Mouse (Mus musculus): Measurements from ENCODE around the gene Lyrm7. TPM values are rescaled to one million over a fixed set of nuclear protein-coding genes. Genes with fewer than 3 reads are reported as not detected.

Lyrm7 gene
- polyA plus RNA-seq, 1 experiment = 2.9 TPM

- Histone ChIP-seq H3K27ac (ENCODE audit: control insufficient read depth, insufficient read depth, low read length) (no peak overlapping the region), H3K36me3 (ENCODE audit: control insufficient read depth, insufficient read depth, low read length) (no peaks in the 10 kb centered on the region), H3K4me1 (replicated peaks; ENCODE audit: control insufficient read depth, insufficient read depth, low read length) (no peaks in the 10 kb centered on the region), H3K27me3 (ENCODE audit: control insufficient read depth, insufficient read depth, low read length) (no peaks in the 10 kb centered on the region), H3K4me3 (ENCODE audit: control insufficient read depth, insufficient read depth, low read length) (no peak overlapping the region)
- TF ChIP-seq CTCF (IDR thresholded peaks at IDR 0.05; ENCODE audit: borderline replicate concordance, control insufficient read depth, extremely low read depth, insufficient read depth, low read length, poor library complexity) (no peak), POLR2A (IDR thresholded peaks at IDR 0.05; ENCODE audit: control insufficient read depth, extremely low read depth, insufficient read depth, low read length, poor library complexity) (no peak)
- no peak for DNase-seq
- 93% methylated on average over 4 of the region's 4 CpGs for WGBS
Measured at GRCm38 (mm10) chr11:54825774-54826173, 34.9 kb downstream of the Lyrm7 start.

GRCm38 (mm10) chr11:54823467-54823866, 37.2 kb downstream of the Lyrm7 start:
- H3K36me3 ChIP-seq (ENCODE audit: control insufficient read depth, insufficient read depth, low read length) = no peaks in the 10 kb centered on the region
- H3K27me3 ChIP-seq (ENCODE audit: control insufficient read depth, insufficient read depth, low read length) = no peaks in the 10 kb centered on the region
- WGBS = 96% methylated on average over 4 of the region's 4 CpGs
- no peak for TF ChIP-seq POLR2A (IDR thresholded peaks at IDR 0.05; ENCODE audit: control insufficient read depth, extremely low read depth, insufficient read depth, low read length, poor library complexity)
- no peak for TF ChIP-seq CTCF (IDR thresholded peaks at IDR 0.05; ENCODE audit: borderline replicate concordance, control insufficient read depth, extremely low read depth, insufficient read depth, low read length, poor library complexity)
- no peaks in the 10 kb centered on the region for H3K4me1 ChIP-seq (replicated peaks; ENCODE audit: control insufficient read depth, insufficient read depth, low read length)
- no peak for DNase-seq
- no peak overlapping the region for H3K4me3 ChIP-seq (ENCODE audit: control insufficient read depth, insufficient read depth, low read length)
- no peak overlapping the region for H3K27ac ChIP-seq (ENCODE audit: control insufficient read depth, insufficient read depth, low read length)

- no peak for TF ChIP-seq POLR2A (IDR thresholded peaks at IDR 0.05; ENCODE audit: control insufficient read depth, extremely low read depth, insufficient read depth, low read length, poor library complexity)
- no peak for TF ChIP-seq CTCF (IDR thresholded peaks at IDR 0.05; ENCODE audit: borderline replicate concordance, control insufficient read depth, extremely low read depth, insufficient read depth, low read length, poor library complexity)
- WGBS = 88% methylated on average over 7 of the region's 7 CpGs
Measured at GRCm38 (mm10) chr11:54819489-54819888, 41.2 kb downstream of the Lyrm7 start.

GRCm38 (mm10) chr11:54817449-54817848, 43.3 kb downstream of the Lyrm7 start:
- WGBS = 93% methylated on average over 4 of the region's 4 CpGs
- Histone ChIP-seq H3K27ac (ENCODE audit: control insufficient read depth, insufficient read depth, low read length) (no peak overlapping the region), H3K4me1 (replicated peaks; ENCODE audit: control insufficient read depth, insufficient read depth, low read length) (0 out of 2 replicates have a peak, but pooled peaks cover 3% of the 10 kb centered on the region), H3K4me3 (ENCODE audit: control insufficient read depth, insufficient read depth, low read length) (no peak overlapping the region), H3K36me3 (ENCODE audit: control insufficient read depth, insufficient read depth, low read length) (no peaks in the 10 kb centered on the region), H3K27me3 (ENCODE audit: control insufficient read depth, insufficient read depth, low read length) (no peaks in the 10 kb centered on the region)
- TF ChIP-seq POLR2A (IDR thresholded peaks at IDR 0.05; ENCODE audit: control insufficient read depth, extremely low read depth, insufficient read depth, low read length, poor library complexity) (no peak), CTCF (IDR thresholded peaks at IDR 0.05; ENCODE audit: borderline replicate concordance, control insufficient read depth, extremely low read depth, insufficient read depth, low read length, poor library complexity) (no peak)
- no peak for DNase-seq

More at GRCm38 (mm10) chr11:54819489-54819888, 41.2 kb downstream of the Lyrm7 start:
- Histone ChIP-seq H3K27ac (ENCODE audit: control insufficient read depth, insufficient read depth, low read length) (no peak overlapping the region), H3K4me1 (replicated peaks; ENCODE audit: control insufficient read depth, insufficient read depth, low read length) (no peaks in the 10 kb centered on the region), H3K27me3 (ENCODE audit: control insufficient read depth, insufficient read depth, low read length) (no peaks in the 10 kb centered on the region), H3K4me3 (ENCODE audit: control insufficient read depth, insufficient read depth, low read length) (no peak overlapping the region), H3K36me3 (ENCODE audit: control insufficient read depth, insufficient read depth, low read length) (no peaks in the 10 kb centered on the region)
- no peak for DNase-seq

GRCm38 (mm10) chr11:54815659-54816058, 45.1 kb downstream of the Lyrm7 start:
- no peaks in the 10 kb centered on the region for H3K36me3 ChIP-seq (ENCODE audit: control insufficient read depth, insufficient read depth, low read length)
- H3K4me3 ChIP-seq (ENCODE audit: control insufficient read depth, insufficient read depth, low read length) = no peak overlapping the region
- TF ChIP-seq POLR2A (IDR thresholded peaks at IDR 0.05; ENCODE audit: control insufficient read depth, extremely low read depth, insufficient read depth, low read length, poor library complexity) = no peak
- no peak for TF ChIP-seq CTCF (IDR thresholded peaks at IDR 0.05; ENCODE audit: borderline replicate concordance, control insufficient read depth, extremely low read depth, insufficient read depth, low read length, poor library complexity)
- H3K27ac ChIP-seq (ENCODE audit: control insufficient read depth, insufficient read depth, low read length) = no peak overlapping the region
- DNase-seq = no peak
- H3K4me1 ChIP-seq (replicated peaks; ENCODE audit: control insufficient read depth, insufficient read depth, low read length) = 0 out of 2 replicates have a peak, but pooled peaks cover 3% of the 10 kb centered on the region
- no peaks in the 10 kb centered on the region for H3K27me3 ChIP-seq (ENCODE audit: control insufficient read depth, insufficient read depth, low read length)

- H3K4me1 ChIP-seq (replicated peaks; ENCODE audit: control insufficient read depth, insufficient read depth, low read length) = 0 out of 2 replicates have a peak, but pooled peaks cover 3% of the 10 kb centered on the region
- H3K4me3 ChIP-seq (ENCODE audit: control insufficient read depth, insufficient read depth, low read length) = no peak overlapping the region
- TF ChIP-seq POLR2A (IDR thresholded peaks at IDR 0.05; ENCODE audit: control insufficient read depth, extremely low read depth, insufficient read depth, low read length, poor library complexity) (no peak), CTCF (IDR thresholded peaks at IDR 0.05; ENCODE audit: borderline replicate concordance, control insufficient read depth, extremely low read depth, insufficient read depth, low read length, poor library complexity) (no peak)
- no peak overlapping the region for H3K27ac ChIP-seq (ENCODE audit: control insufficient read depth, insufficient read depth, low read length)
- no peak for DNase-seq
- no peaks in the 10 kb centered on the region for H3K36me3 ChIP-seq (ENCODE audit: control insufficient read depth, insufficient read depth, low read length)
- no peaks in the 10 kb centered on the region for H3K27me3 ChIP-seq (ENCODE audit: control insufficient read depth, insufficient read depth, low read length)
- 88% methylated on average over 8 of the region's 8 CpGs for WGBS
Measured at GRCm38 (mm10) chr11:54812812-54813516, 47.8 kb downstream of the Lyrm7 start.
